Mouse (Mus musculus) adrenal gland, adult 2 months (tissue): ENCODE measurements around the gene Per2. TPM values are rescaled to one million over a fixed set of nuclear protein-coding genes. Genes with fewer than 3 reads are reported as not detected.

Experiments used
- DNase-seq: peaks from one replicate; pipeline ENCODE4 v3.0.0; 2021
- polyA plus RNA-seq: library from polyadenylated mRNA; depleted of rRNA; stranded (reverse); fragments of >200 nt; gene quantifications from 2 replicates; pipeline ENCODE4 v1.2.3, GENCODE M21; 2012; rRNA removed
- total RNA-seq, 2 experiments: library from RNA; stranded (reverse); gene quantifications; 2 replicates each; pipeline ENCODE4 v1.2.3; 2021

The Per2 gene
- total and polyA plus RNA-seq, 3 experiments, result 22.2 to 68.7 (median 40.0) TPM

- DNase-seq, result no peak
Observed at GRCm38 (mm10) chr1:91381091-91381471, 78.0 kb downstream of the Per2 start.

DNA sequence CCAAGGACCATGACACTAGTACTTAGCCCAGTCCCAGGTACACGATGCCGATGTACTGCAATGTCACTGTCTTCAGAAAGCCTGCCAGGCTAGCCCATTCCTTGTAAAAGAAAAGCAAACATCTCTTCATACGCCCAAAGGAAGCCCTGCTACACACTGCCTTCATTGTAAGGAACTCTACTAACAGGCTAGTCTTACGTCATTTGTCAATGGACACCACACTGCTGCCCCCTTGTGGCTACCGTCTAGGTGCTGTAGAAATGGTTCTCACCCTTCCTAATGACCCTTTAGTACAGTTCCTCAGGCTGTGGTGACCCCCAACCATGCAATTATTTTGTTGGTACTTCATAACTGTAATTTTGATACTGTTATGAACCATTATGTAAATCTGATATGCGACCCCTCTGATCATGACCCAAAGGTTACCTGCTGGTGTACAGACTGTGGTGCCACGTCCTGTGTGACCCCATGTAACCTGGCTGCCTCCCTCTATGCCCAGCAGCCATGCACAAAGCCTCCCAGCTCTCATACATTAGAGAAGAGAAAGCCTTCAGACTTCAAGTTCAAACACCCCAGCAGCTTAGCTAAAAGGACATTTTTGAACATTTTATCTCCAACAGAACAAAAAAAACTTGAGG lies 78.6 kb downstream of the Per2 start:
- peak; percentile 65 for DNase-seq

DNA sequence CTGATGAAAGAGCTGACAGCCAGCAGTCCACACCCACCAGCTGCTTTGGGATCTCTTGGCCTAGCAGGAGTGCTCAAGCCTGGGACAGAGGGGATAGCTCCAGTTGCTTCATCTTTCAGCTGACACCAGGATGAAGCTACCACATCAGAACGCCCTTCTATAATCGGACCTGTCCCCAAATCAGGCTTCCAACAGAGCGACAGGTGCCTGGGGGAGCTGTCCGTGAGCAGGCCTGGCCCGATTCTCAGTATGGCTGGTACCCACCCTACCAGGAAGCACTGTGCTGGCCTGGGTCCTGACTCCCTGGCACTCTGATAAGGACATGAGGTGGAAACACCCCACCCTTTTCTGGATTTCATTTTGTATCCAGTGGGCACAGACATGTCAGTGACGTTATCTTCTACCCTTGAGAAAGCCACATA lies 85.7 kb downstream of the Per2 start:
- no peak for DNase-seq

DNA sequence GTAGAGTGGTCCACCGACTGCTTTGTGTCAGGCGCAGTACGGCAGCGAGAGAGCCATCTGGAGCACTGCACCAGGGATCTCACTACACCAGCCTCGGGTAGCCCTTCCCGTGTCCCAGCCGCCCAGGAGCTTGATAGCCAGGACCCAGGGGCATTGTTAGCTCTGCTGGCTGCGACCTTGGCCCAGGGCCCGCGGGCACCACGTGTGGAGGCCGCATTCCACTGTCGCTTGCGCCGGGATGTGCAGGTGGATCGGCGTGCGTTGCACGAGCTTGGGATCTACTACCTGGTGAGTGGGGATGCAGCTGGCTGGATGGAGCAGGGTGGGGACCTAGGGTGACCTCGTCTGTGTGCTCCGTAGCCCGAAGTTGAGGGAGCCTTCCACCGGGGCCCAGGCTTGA lies 89.1 kb downstream of the Per2 start:
- peak; percentile 71 for DNase-seq

DNA sequence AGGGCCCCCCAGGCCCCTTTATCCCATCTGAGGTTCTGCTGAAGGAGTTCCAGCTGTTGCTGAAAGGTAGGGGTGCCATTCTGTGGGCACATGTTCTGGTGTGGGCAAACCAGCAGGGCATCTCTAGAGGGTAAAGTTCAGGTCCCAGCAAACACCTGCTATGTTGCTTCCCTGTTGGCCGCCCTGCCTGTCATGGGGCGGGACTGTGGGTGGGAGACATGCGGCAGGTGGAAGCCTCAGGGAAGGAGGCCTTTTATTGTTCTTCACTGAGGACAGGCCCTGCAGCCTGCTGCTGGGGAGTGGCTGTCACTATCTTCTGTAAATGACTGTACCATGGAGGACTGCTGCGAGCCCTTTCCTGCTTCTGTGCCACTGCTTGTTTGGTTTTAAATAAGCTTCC lies 89.7 kb downstream of the Per2 start:
- DNase-seq, result no peak

DNA sequence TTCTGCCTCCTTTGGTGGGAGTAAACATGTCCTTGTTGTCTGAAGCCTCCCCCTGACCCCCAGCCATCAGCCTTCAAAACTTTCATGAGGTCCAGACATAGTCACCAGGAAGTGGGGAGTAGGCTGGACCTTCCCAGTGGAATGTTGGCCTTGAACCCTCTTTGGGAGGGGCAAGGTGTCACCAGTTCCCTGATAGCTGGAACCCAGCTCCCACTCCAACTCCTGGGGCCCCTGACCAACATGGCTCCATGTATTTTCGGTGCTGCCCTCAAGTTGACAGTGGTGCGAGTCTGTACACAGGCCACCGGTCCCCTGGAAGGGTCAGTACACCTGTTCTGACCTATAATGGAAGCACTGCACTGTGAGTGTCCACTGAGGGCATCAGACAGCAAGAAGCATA lies 91.8 kb downstream of the Per2 start:
- DNase-seq, result no peak

DNA sequence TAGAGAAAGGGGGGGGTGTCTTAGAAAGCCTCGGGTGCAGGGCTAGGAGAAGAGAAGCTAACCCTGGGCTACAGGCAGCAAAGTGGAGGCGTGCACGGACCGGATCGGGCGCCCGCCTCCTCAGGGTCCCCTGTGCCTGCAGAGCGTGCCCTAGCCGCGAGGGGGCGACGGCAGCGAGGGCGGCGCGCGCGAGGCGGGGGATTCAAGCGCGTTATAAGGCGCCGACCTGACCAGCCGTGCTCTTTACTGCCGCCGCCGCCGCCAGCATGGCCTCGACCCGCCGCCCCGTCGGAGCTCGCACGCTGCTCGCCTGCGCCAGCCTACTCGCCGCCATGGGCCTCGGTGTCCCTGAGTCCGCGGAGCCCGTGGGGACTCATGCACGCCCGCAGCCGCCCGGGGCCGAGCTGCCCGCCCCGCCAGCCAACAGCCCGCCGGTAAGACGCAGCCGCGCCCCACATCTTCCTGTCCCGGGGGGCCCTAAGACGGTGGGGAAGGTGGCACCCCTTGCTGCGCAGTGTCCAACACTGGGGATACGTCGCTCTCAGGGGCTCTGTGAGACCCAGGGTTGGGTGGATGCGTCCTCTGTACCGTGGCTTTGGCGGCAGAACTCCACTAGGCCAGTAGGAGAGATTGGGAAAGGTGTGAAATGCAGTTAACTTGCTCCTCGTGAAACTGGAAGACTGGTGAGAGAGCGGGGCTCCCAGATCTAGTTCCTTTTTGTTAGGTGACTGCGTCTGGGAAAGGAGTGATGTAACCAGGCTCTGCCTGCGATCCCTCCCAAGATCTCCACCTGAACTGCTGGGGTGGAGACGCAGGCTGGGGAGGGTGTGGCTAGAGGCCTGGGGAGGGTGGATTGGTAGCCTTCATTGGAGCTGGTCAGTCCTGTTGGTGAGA lies 92.7 kb downstream of the Per2 start, which contains the start of gene Erfe:
Erfe (plus strand) TSS at position 216 of the 894 bp plus-strand sequence.
- peak; percentile 82 for DNase-seq

Other genes with a start within 250 kb of the Per2 start
- 100 to 1,000 TPM in 1 of 2 experiments, 10 to 100 TPM in 1; 64.8 to 109 TPM for gene Ube2f, start 209.0 kb downstream of the Per2 start, total RNA-seq
- 11.7 and 13.9 TPM in 2 replicates for gene Ube2f, start 209.0 kb downstream of the Per2 start, polyA plus RNA-seq
- gene Scly, start 161.0 kb downstream of the Per2 start, total RNA-seq, result 10 to 100 TPM; 22.9 to 28.4 TPM
- 15.1 and 20.7 TPM in 2 replicates for gene Scly, start 161.0 kb downstream of the Per2 start, polyA plus RNA-seq
- under 1 TPM in 1 of 2 experiments, not detected in 1; 0.12 TPM for gene Espnl, start 137.2 kb downstream of the Per2 start, total RNA-seq
- 0.04 and 0.10 TPM in 2 replicates for gene Espnl, start 137.2 kb downstream of the Per2 start, polyA plus RNA-seq
- 1 to 10 TPM; 1.0 to 2.1 TPM for gene Klhl30, start 108.3 kb downstream of the Per2 start, total RNA-seq
- gene Klhl30, start 108.3 kb downstream of the Per2 start, polyA plus RNA-seq, result 3.1 and 3.3 TPM in 2 replicates
- gene Erfe, start 92.9 kb downstream of the Per2 start, total RNA-seq, result 10 to 100 TPM in 1 of 2 experiments, 1 to 10 TPM in 1; 3.7 to 16.4 TPM
- gene Erfe, start 92.9 kb downstream of the Per2 start, polyA plus RNA-seq, result 1.5 and 2.4 TPM in 2 replicates
- gene Ilkap, start 60.5 kb downstream of the Per2 start, total RNA-seq, result 10 to 100 TPM; 88.8 to 94.7 TPM
- 121 and 122 TPM in 2 replicates for gene Ilkap, start 60.5 kb downstream of the Per2 start, polyA plus RNA-seq
- gene Hes6, start 45.3 kb downstream of the Per2 start, total RNA-seq, result 100 to 1,000 TPM; 190 to 273 TPM
- 252 and 309 TPM in 2 replicates for gene Hes6, start 45.3 kb downstream of the Per2 start, polyA plus RNA-seq
- gene Traf3ip1, start 35.3 kb upstream of the Per2 start, total RNA-seq, result 10 to 100 TPM; 10.1 to 11.8 TPM
- 6.2 and 6.8 TPM in 2 replicates for gene Traf3ip1, start 35.3 kb upstream of the Per2 start, polyA plus RNA-seq
- 10 to 100 TPM; 17.8 to 22.0 TPM for gene Asb1, start 81.2 kb upstream of the Per2 start, total RNA-seq
- 4.2 and 6.6 TPM in 2 replicates for gene Asb1, start 81.2 kb upstream of the Per2 start, polyA plus RNA-seq